ENCODE assay signal across 27 mouse cellular contexts in the genomic region with DNA sequence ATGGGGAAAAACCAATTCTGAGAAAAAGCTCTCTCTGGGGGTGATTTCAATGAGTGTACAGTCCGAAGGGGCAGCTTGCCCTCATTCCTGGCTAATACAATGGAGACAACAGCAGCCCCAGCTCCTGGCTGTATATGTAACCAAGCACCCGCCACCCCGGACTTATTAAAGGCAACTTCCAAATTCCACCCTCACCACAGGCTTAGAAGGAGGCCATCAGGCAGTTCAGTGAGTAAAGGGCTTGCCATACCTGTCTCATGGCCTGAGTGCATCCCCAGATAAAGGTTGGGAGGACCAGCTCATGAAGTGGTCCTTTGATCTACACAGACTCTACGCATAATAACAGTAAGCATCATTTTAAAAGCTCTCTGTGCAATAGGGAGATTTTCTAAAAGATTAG. TPM values are rescaled to one million over a fixed set of nuclear protein-coding genes. Genes with fewer than 3 reads are reported as not detected.
"Had no signal": no experiment of that assay in that cellular context is flagged by ENCODE, and none has a peak within 500 bp of the region (broad histone marks: within the 10 kb centered on the region; RNA-seq: fewer than 3 reads in every experiment).

No protein-coding gene starts in this region.

- H3K9ac ChIP-seq: heart, embryonic 12.5 days; hindbrain, embryonic 13.5 days; hindbrain, embryonic 15.5 days; kidney, embryonic 15.5 days; limb, embryonic 12.5 days; liver, embryonic 12.5 days had no signal

- H3K4me2 ChIP-seq: heart, embryonic 12.5 days; hindbrain, embryonic 13.5 days; hindbrain, embryonic 15.5 days; kidney, embryonic 15.5 days; limb, embryonic 12.5 days; liver, embryonic 12.5 days had no signal

- H3K9me3 ChIP-seq: heart, embryonic 12.5 days; hindbrain, embryonic 13.5 days; hindbrain, embryonic 15.5 days; kidney, embryonic 15.5 days; limb, embryonic 12.5 days; liver, embryonic 12.5 days had no signal

- H3K27ac ChIP-seq: hindbrain, embryonic 13.5 days; hindbrain, embryonic 15.5 days; hindbrain, postnatal 0 days; kidney, embryonic 15.5 days; kidney, postnatal 0 days; limb, embryonic 12.5 days; liver, embryonic 12.5 days had no signal

- H3K36me3 ChIP-seq: heart, embryonic 12.5 days; hindbrain, embryonic 13.5 days; hindbrain, embryonic 15.5 days; kidney, embryonic 15.5 days; limb, embryonic 12.5 days; liver, embryonic 12.5 days had no signal

- H3K4me1 ChIP-seq: liver, embryonic 12.5 days had no signal

- ATAC-seq: hindbrain, postnatal 0 days; intestine, embryonic 16.5 days; liver, embryonic 12.5 days had no signal

- DNase-seq: gastrocnemius, postnatal 14 days; gastrocnemius, postnatal 36 days; heart, adult 18-20 months; heart, postnatal 10 days; kidney, adult 11 months; kidney, adult 2 months; kidney, adult 9 months; kidney, postnatal 14 days; kidney, postnatal 36 days; layer of hippocampus, adult 9-11 months; layer of hippocampus, postnatal 36 days; liver had no signal

- H3K4me3 ChIP-seq: heart, embryonic 12.5 days; hindbrain, embryonic 13.5 days; hindbrain, embryonic 15.5 days; kidney, embryonic 15.5 days; limb, embryonic 12.5 days; liver, embryonic 12.5 days had no signal

RNA-seq across cellular contexts. Expression of gene Tmem114, which starts 4.1 kb away (rescaled TPM):
- total RNA-seq: gastrocnemius, adult 18-20 months; gastrocnemius, adult 8-10 months; gastrocnemius, postnatal 14 days; gastrocnemius, postnatal 36 days; heart, adult 18-20 months; heart, postnatal 10 days; heart, postnatal 25 days had no signal
- polyA plus RNA-seq: heart, embryonic 12.5 days; heart, embryonic 14.5 days; heart, embryonic 16.5 days; intestine, embryonic 16.5 days; kidney, adult 2 months; kidney, postnatal 0 days; large intestine, adult 2 months; limb, embryonic 12.5 days; liver, embryonic 12.5 days had no signal
